In the genomic region with DNA sequence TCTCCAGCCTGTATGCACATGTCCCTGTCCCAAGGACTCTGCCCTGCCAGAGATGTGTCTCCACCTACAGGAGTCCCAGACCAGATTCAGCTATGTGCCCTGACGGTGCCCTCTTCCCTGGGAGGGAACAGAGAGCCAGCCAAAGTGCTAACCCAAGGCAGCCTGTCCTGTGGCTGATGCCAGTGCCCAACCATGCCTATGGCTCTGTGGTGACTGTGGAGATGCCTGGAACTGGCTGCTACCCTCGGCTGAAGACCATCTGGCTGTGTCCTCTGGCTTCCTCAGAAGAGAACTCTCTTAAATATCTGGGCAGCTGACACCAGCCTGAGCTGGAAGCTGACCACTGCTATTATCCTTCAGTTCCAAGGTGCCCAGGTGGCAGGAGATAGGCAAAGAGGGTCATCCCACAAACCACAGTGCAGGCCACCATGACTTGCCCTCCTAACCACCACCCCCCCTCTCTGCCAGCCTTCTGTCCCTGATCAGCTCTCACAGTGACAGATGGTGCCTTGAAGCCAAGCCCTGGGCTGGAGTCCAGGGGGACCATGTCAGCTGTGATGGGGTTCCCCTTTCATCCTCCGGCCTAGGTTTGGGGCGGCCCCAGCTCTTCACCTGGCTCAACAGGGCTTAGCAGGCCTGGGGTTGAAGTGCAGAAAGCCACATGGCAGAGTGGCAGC, we compare ENCODE assay signal across 11 mouse cellular contexts. TPM values are rescaled to one million over a fixed set of nuclear protein-coding genes. Genes with fewer than 3 reads are reported as not detected.
DNase-seq lines count a peak whose midpoint lies in the region; ATAC-seq and TF ChIP-seq lines count a peak whose summit lies in the region.
"Had no signal": no experiment of that assay in that cellular context is flagged by ENCODE, and none has a peak within 500 bp of the region (broad histone marks: within the 10 kb centered on the region; RNA-seq: fewer than 3 reads in every experiment).

No protein-coding gene starts in this region.

- no peaks in the 10 kb centered on the region for H3K27me3 ChIP-seq in stomach, embryonic 16.5 days (ENCODE audit: control insufficient read depth, insufficient read depth, low read length)
- H3K27me3 ChIP-seq in stomach, postnatal 0 days (ENCODE audit: control insufficient read depth, insufficient read depth, low read length), result no peaks in the 10 kb centered on the region
- H3K27me3 ChIP-seq in embryonic facial prominence, embryonic 13.5 days, result no peaks in the 10 kb centered on the region
- no peaks in the 10 kb centered on the region for H3K27me3 ChIP-seq in heart, embryonic 14.5 days (ENCODE audit: control insufficient read depth, insufficient read depth, low read length)
- H3K27me3 ChIP-seq in splenic B cell, adult 2 months (ENCODE audit: control insufficient read depth, insufficient read depth, low read length, poor library complexity, severe bottlenecking), result no peaks in the 10 kb centered on the region

- H3K9ac ChIP-seq in stomach, embryonic 16.5 days (ENCODE audit: low read length), result no peak overlapping the region
- no peak overlapping the region for H3K9ac ChIP-seq in stomach, postnatal 0 days (ENCODE audit: low read length)
- no peak overlapping the region for H3K9ac ChIP-seq in embryonic facial prominence, embryonic 13.5 days
- H3K9ac ChIP-seq in heart, embryonic 14.5 days (ENCODE audit: low read length), result no peak overlapping the region

- TF ChIP-seq CTCF in stomach, postnatal 0 days (IDR thresholded peaks at IDR 0.05; ENCODE audit: low read depth), result no peak

- H3K4me1 ChIP-seq in stomach, embryonic 16.5 days (ENCODE audit: control insufficient read depth, insufficient read depth, low read length), result no peaks in the 10 kb centered on the region
- no peaks in the 10 kb centered on the region for H3K4me1 ChIP-seq in stomach, postnatal 0 days (replicated peaks; ENCODE audit: control insufficient read depth, insufficient read depth)
- H3K4me1 ChIP-seq in embryonic facial prominence, embryonic 13.5 days, result peaks cover 12% of the 10 kb centered on the region
- peaks cover 19 to 28% of the 10 kb centered on the region in 2 experiments for H3K4me1 ChIP-seq in heart, embryonic 14.5 days (ENCODE audit: control insufficient read depth in 2 of 2, insufficient read depth in 2 of 2, low read length in 2 of 2)

- 78% methylated on average over 4 of the region's 4 CpGs for WGBS in stomach, embryonic 16.5 days
- WGBS in stomach, postnatal 0 days, result 81% methylated on average over 4 of the region's 4 CpGs
- 73% methylated on average over 4 of the region's 4 CpGs for WGBS in embryonic facial prominence, embryonic 13.5 days
- WGBS in heart, embryonic 14.5 days, result 82% methylated on average over 4 of the region's 4 CpGs

- H3K27ac ChIP-seq in stomach, embryonic 16.5 days (ENCODE audit: low read length), result no peak overlapping the region
- no peak overlapping the region for H3K27ac ChIP-seq in stomach, postnatal 0 days (replicated peaks)
- H3K27ac ChIP-seq in embryonic facial prominence, embryonic 13.5 days, result no peak overlapping the region
- H3K27ac ChIP-seq in heart, embryonic 14.5 days (replicated peaks in 1 of 2; ENCODE audit: control insufficient read depth in 1 of 2, insufficient read depth in 1 of 2, low read depth in 2 of 2, low read length in 2 of 2), result peak overlapping the region; percentile 2 to 48; a peak in 2 of 4 replicates

- DNase-seq in stomach, postnatal 0 days (ENCODE audit: low spot score), result no peak
- DNase-seq in splenic B cell, adult 2 months (ENCODE audit: low read depth, low spot score), result peak; percentile 18
- no peak for DNase-seq in T-cell, adult 2 months (ENCODE audit: low spot score)
- no peak for DNase-seq in right cerebral cortex, adult 2 months (ENCODE audit: low spot score in 2 of 2)
- DNase-seq in frontal cortex, postnatal 14 days (ENCODE audit: low spot score in 2 of 2), result no peak
- DNase-seq: thymus, postnatal 25 days had no signal

- TF ChIP-seq EP300 in stomach, postnatal 0 days (optimal IDR thresholded peaks at IDR 0.05), result no peak

- 0 out of 2 replicates have a peak, but pooled peaks have one; percentile 44 for ATAC-seq in stomach, embryonic 16.5 days (ENCODE audit: insufficient read depth, low FRiP score)
- ATAC-seq in stomach, postnatal 0 days (ENCODE audit: low FRiP score, low TSS enrichment), result no peak
- 0 out of 2 replicates have a peak, but pooled peaks have one; percentile 32 for ATAC-seq in embryonic facial prominence, embryonic 13.5 days (ENCODE audit: insufficient number of reproducible peaks, insufficient read depth, low FRiP score, low TSS enrichment, low read depth)
- no peak for ATAC-seq in heart, embryonic 14.5 days (ENCODE audit: insufficient number of reproducible peaks, insufficient read depth, low FRiP score, low read depth)

- no peaks in the 10 kb centered on the region for H3K36me3 ChIP-seq in stomach, embryonic 16.5 days (ENCODE audit: control insufficient read depth, insufficient read depth, low read length)
- no peaks in the 10 kb centered on the region for H3K36me3 ChIP-seq in stomach, postnatal 0 days (ENCODE audit: control insufficient read depth, insufficient read depth, low read length)
- no peaks in the 10 kb centered on the region for H3K36me3 ChIP-seq in embryonic facial prominence, embryonic 13.5 days
- H3K36me3 ChIP-seq in heart, embryonic 14.5 days (ENCODE audit: control insufficient read depth, insufficient read depth, low read length), result no peaks in the 10 kb centered on the region
- no peaks in the 10 kb centered on the region for H3K36me3 ChIP-seq in splenic B cell, adult 2 months (ENCODE audit: control insufficient read depth, insufficient read depth, low read length, poor library complexity, severe bottlenecking)

- H3K4me3 ChIP-seq in stomach, embryonic 16.5 days (replicated peaks; ENCODE audit: low read length), result no peak overlapping the region
- no peak overlapping the region for H3K4me3 ChIP-seq in stomach, postnatal 0 days (ENCODE audit: low read depth, low read length)
- H3K4me3 ChIP-seq in embryonic facial prominence, embryonic 13.5 days, result no peak overlapping the region
- H3K4me3 ChIP-seq in heart, embryonic 14.5 days (ENCODE audit: control insufficient read depth in 1 of 2, insufficient read depth in 1 of 2, low read depth in 1 of 2, low read length in 2 of 2), result no peak overlapping the region
- H3K4me3 ChIP-seq: erythroblast, embryonic 14.5 days had no signal

- no peaks in the 10 kb centered on the region for H3K9me3 ChIP-seq in stomach, embryonic 16.5 days (replicated peaks; ENCODE audit: control insufficient read depth, low read length)
- H3K9me3 ChIP-seq in stomach, postnatal 0 days (ENCODE audit: control insufficient read depth, low read length), result no peaks in the 10 kb centered on the region
- H3K9me3 ChIP-seq in embryonic facial prominence, embryonic 13.5 days, result no peaks in the 10 kb centered on the region
- no peaks in the 10 kb centered on the region for H3K9me3 ChIP-seq in heart, embryonic 14.5 days (ENCODE audit: control insufficient read depth, low read length)

- H3K4me2 ChIP-seq in stomach, embryonic 16.5 days (ENCODE audit: low read depth, low read length), result no peak overlapping the region
- no peak overlapping the region for H3K4me2 ChIP-seq in stomach, postnatal 0 days (replicated peaks; ENCODE audit: low read depth)
- no peak overlapping the region for H3K4me2 ChIP-seq in embryonic facial prominence, embryonic 13.5 days
- no peak overlapping the region for H3K4me2 ChIP-seq in heart, embryonic 14.5 days (ENCODE audit: low read length)

RNA-seq across cellular contexts. Expression of gene Atoh8, which starts 18.7 kb away (rescaled TPM):
- polyA plus RNA-seq in stomach, embryonic 16.5 days (2015; fragmentation: Nextera tagmentation; extraction: Ambion mirVana), result 8.6 and 9.2 TPM in 2 replicates
- polyA plus RNA-seq in stomach, postnatal 0 days (2015; fragmentation: Nextera tagmentation; extraction: Ambion mirVana), result 5.5 and 6.0 TPM in 2 replicates
- 17.6 and 19.8 TPM in 2 replicates for polyA plus RNA-seq in embryonic facial prominence, embryonic 13.5 days (2015; fragmentation: Nextera tagmentation; extraction: Ambion mirVana)
- polyA plus RNA-seq in heart, embryonic 14.5 days (2014; fragmentation: Nextera tagmentation; extraction: Ambion mirVana), result 8.9 and 12.0 TPM in 2 replicates
- polyA plus RNA-seq: erythroblast, embryonic 14.5 days had no signal

RNA-seq across cellular contexts. Expression of gene Sftpb, which starts 50.4 kb away (rescaled TPM):
- polyA plus RNA-seq in stomach, embryonic 16.5 days (2015; fragmentation: Nextera tagmentation; extraction: Ambion mirVana), result not detected in 2 replicates
- polyA plus RNA-seq in stomach, postnatal 0 days (2015; fragmentation: Nextera tagmentation; extraction: Ambion mirVana), result not detected in 2 replicates
- polyA plus RNA-seq in embryonic facial prominence, embryonic 13.5 days (2015; fragmentation: Nextera tagmentation; extraction: Ambion mirVana), result 0.18 TPM in 1 of 2 replicates, not detected in the other
- polyA plus RNA-seq in heart, embryonic 14.5 days (2014; fragmentation: Nextera tagmentation; extraction: Ambion mirVana), result not detected in 2 replicates
- polyA plus RNA-seq: erythroblast, embryonic 14.5 days; neural tube, embryonic 11.5 days had no signal

Comparison
In these comparisons a context has a peak if more than half of its experiments do, and no peak if none do; other contexts are left out.
1. ATAC-seq: peak in stomach, embryonic 16.5 days (single experiment) and embryonic facial prominence, embryonic 13.5 days (single experiment); none in stomach, postnatal 0 days (single experiment) and heart, embryonic 14.5 days (single experiment).
2. H3K27ac ChIP-seq: peak in heart, embryonic 14.5 days (2 of 2); none in stomach, embryonic 16.5 days (single experiment), stomach, postnatal 0 days (single experiment) and embryonic facial prominence, embryonic 13.5 days (single experiment).